Comparison of ENCODE assay signal across 21 mouse cellular contexts in genomic region chr9:104567096-104567495, GRCm38 (mm10). TPM values are rescaled to one million over a fixed set of nuclear protein-coding genes. Genes with fewer than 3 reads are reported as not detected.
"Had no signal": no experiment of that assay in that cellular context is flagged by ENCODE, and none has a peak within 500 bp of the region (broad histone marks: within the 10 kb centered on the region; RNA-seq: fewer than 3 reads in every experiment).

No protein-coding gene starts in this region.

- H3K4me1 ChIP-seq: limb, embryonic 13.5 days; liver, embryonic 12.5 days; liver, embryonic 15.5 days; lung, embryonic 15.5 days; megakaryocyte, embryonic 14.5 days; stomach, embryonic 15.5 days had no signal

- ATAC-seq: intestine, embryonic 16.5 days; liver, embryonic 12.5 days had no signal

- DNase-seq: kidney, adult 18-20 months; kidney, adult 9 months; kidney, postnatal 14 days; kidney, postnatal 4 days; liver; lung, adult 18-20 months; lung, postnatal 10 days; lung, postnatal 36 days; midbrain, embryonic 14.5 days; right cerebral cortex, postnatal 14 days; right cerebral cortex, postnatal 4 days; thymus, postnatal 25 days had no signal

- H3K27ac ChIP-seq: limb, embryonic 10.5 days; limb, embryonic 13.5 days; liver, embryonic 12.5 days; liver, embryonic 15.5 days; lung, embryonic 15.5 days; midbrain, embryonic 10.5 days; stomach, embryonic 15.5 days had no signal

- H3K9ac ChIP-seq: limb, embryonic 13.5 days; liver, embryonic 12.5 days; liver, embryonic 15.5 days; lung, embryonic 15.5 days; stomach, embryonic 15.5 days had no signal

- H3K4me3 ChIP-seq: limb, embryonic 10.5 days; limb, embryonic 13.5 days; liver, embryonic 12.5 days; liver, embryonic 15.5 days; lung, embryonic 15.5 days; megakaryocyte, embryonic 14.5 days; midbrain, embryonic 10.5 days; stomach, embryonic 15.5 days had no signal

- H3K9me3 ChIP-seq: limb, embryonic 10.5 days; limb, embryonic 13.5 days; liver, embryonic 15.5 days; lung, embryonic 15.5 days; megakaryocyte, embryonic 14.5 days; midbrain, embryonic 10.5 days; stomach, embryonic 15.5 days had no signal

- H3K36me3 ChIP-seq: limb, embryonic 10.5 days; limb, embryonic 13.5 days; liver, embryonic 12.5 days; liver, embryonic 15.5 days; lung, embryonic 15.5 days; midbrain, embryonic 10.5 days; stomach, embryonic 15.5 days had no signal

- H3K4me2 ChIP-seq: limb, embryonic 13.5 days; liver, embryonic 12.5 days; liver, embryonic 15.5 days; lung, embryonic 15.5 days; stomach, embryonic 15.5 days had no signal

RNA-seq across cellular contexts. Expression of gene Cpne4, which starts 20.0 kb away (rescaled TPM):
- polyA plus RNA-seq: limb, embryonic 10.5 days; liver, embryonic 12.5 days; liver, embryonic 15.5 days had no signal
